Mouse (Mus musculus) intestine, postnatal 0 days (tissue): ENCODE measurements at regions not wholly inside any gene's neighbourhood (a gene's known extent, or its start where the extent isn't known, plus 50 kb on each side); places are given as distances from the start of the nearest gene placed in this dataset.

ENCODE experiments used
- ATAC-seq: fragments of 200-750 bp; cut with Nextera tagmentation; 2 replicates; pipeline ENCODE4 v1.8.0; 2017; ENCODE audit warnings: mild to moderate bottlenecking, moderate TSS enrichment, moderate library complexity
- H3K27ac ChIP-seq: fragments of 300-500 bp; sonication (generic); 2 replicates; pipeline ENCODE4 v1.5.1; 2014; ENCODE audit warnings: mild to moderate bottlenecking, low read depth, low read length, moderate library complexity
- H3K27me3 ChIP-seq: fragments of 300-500 bp; sonication (generic); replicated peaks from 2 replicates; pipeline ENCODE4 v1.6.1; 2014; ENCODE audit warnings: low read length, mixed read lengths; ENCODE audit not compliant: control insufficient read depth, insufficient read depth
- H3K36me3 ChIP-seq: fragments of 300-500 bp; sonication (generic); 2 replicates; pipeline ENCODE4 v1.6.1; 2014; ENCODE audit warnings: mild to moderate bottlenecking, moderate library complexity; ENCODE audit not compliant: control insufficient read depth, insufficient read depth
- H3K4me1 ChIP-seq: fragments of 300-500 bp; sonication (generic); replicated peaks from 2 replicates; pipeline ENCODE4 v1.6.1; 2014; ENCODE audit warnings: antibody characterized with exemption, low read length, mixed read lengths; ENCODE audit not compliant: control insufficient read depth, insufficient read depth
- H3K4me2 ChIP-seq: fragments of 300-500 bp; sonication (generic); replicated peaks from 2 replicates; pipeline ENCODE4 v1.6.1; 2014; ENCODE audit warnings: low read depth, mild to moderate bottlenecking, moderate library complexity
- H3K4me3 ChIP-seq: fragments of 300-500 bp; sonication (generic); 2 replicates; pipeline ENCODE4 v1.5.1; 2014; ENCODE audit warnings: low read depth, low read length
- H3K9ac ChIP-seq: fragments of 300-500 bp; sonication (generic); 2 replicates; pipeline ENCODE4 v1.6.1; 2014; ENCODE audit warnings: mild to moderate bottlenecking, low read depth, low read length
- H3K9me3 ChIP-seq: fragments of 300-500 bp; sonication (generic); 2 replicates; pipeline ENCODE4 v1.6.1; 2016; ENCODE audit warnings: mixed run types; ENCODE audit not compliant: control insufficient read depth
- CTCF ChIP-seq: sonication (generic); IDR thresholded peaks from 2 replicates; pipeline ENCODE4 v1.5.1; 2016; ENCODE audit warnings: low read depth, mild to moderate bottlenecking, control low read depth, antibody characterized with exemption, moderate library complexity
- WGBS: fragments of 180-500 bp; shearing (Covaris S2); extraction: QIAGEN DNeasy Blood & Tissue Kit; methylation state at CpG from one replicate; pipeline ENCODE4 v1.1.7; 2014; 5-methylcytosine and 5-hydroxymethylcytosine counted together

DNA sequence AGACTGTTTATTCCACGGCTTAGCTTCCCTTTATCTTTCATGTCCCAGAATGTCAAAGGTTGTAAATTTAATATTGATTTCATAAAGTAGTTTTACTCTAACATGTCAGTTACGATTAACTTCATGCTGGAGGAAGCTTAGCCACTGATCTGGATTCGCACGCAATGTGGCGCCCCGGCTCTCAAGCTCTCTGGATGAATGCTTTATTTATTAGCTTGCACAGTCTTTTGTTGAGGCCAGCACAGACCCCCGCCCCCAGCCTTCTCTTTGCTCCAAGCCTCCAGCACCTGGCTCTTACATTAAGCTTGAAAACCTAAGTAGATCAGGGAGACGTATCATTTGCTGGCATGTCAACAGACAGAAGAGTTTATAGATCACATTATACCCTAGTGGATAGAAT lies 266.1 kb upstream of the G2e3 start:
- Histone ChIP-seq H3K4me1 (no peaks in the 10 kb centered on the region), H3K9me3 (no peaks in the 10 kb centered on the region), H3K9ac (no peak overlapping the region), H3K4me2 (no peak overlapping the region), H3K36me3 (no peaks in the 10 kb centered on the region), H3K27me3 (no peaks in the 10 kb centered on the region), H3K27ac (no peak overlapping the region), H3K4me3 (no peak overlapping the region)
- no peak for TF ChIP-seq CTCF
- ATAC-seq: no peak
- 58% methylated on average over 8 of the region's 8 CpGs for WGBS

DNA sequence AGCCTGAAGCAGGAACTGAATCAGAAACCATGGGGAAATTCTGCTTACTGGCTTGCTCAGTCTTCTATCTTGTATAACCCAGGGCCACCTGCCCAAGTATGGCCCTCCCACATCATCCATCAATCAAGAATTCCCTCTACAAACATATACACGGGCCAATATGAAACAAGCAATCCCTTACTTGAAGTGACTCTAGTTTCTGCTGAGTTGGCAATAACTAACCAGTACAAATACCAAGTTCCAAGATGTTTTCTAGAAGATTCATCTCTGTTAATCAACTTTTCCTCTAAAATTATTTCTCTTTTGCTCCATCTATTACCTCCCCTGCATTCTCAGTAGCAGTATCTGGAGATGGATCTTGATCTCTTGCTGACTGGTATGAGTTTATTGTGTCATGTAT lies 274.4 kb upstream of the G2e3 start:
- Histone ChIP-seq H3K27ac (no peak overlapping the region), H3K9me3 (no peaks in the 10 kb centered on the region), H3K27me3 (no peaks in the 10 kb centered on the region), H3K4me2 (no peak overlapping the region), H3K4me1 (no peaks in the 10 kb centered on the region), H3K36me3 (no peaks in the 10 kb centered on the region), H3K4me3 (no peak overlapping the region), H3K9ac (no peak overlapping the region)
- WGBS: 42% methylated on average over 1 of the region's 1 CpGs
- no peak for ATAC-seq
- no peak for TF ChIP-seq CTCF

DNA sequence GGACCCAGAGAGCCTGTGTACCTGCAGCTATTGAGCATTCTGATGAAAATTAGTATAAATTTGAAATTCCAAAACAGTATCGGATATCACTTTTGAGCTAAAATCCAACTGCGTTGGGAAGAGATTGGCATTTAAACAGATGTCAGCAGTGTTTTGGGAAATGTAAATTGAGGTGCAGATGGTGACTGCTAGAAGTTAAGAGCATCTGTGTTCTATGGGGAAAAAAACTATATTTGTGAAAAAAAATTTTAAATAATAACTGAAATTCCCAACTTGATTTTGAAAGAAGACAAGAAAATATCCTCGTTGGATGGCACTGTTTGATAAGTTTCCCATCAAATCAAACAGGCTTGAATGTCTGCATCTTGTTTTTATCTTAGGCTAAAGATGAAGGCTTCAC lies 286.9 kb upstream of the G2e3 start:
- no peak for ATAC-seq
- Histone ChIP-seq H3K36me3 (no peaks in the 10 kb centered on the region), H3K4me1 (no peaks in the 10 kb centered on the region), H3K4me3 (no peak overlapping the region), H3K9me3 (no peaks in the 10 kb centered on the region), H3K27me3 (no peaks in the 10 kb centered on the region), H3K9ac (no peak overlapping the region), H3K27ac (no peak overlapping the region), H3K4me2 (no peak overlapping the region)
- no peak for TF ChIP-seq CTCF
- 86% methylated on average over 3 of the region's 3 CpGs for WGBS

DNA sequence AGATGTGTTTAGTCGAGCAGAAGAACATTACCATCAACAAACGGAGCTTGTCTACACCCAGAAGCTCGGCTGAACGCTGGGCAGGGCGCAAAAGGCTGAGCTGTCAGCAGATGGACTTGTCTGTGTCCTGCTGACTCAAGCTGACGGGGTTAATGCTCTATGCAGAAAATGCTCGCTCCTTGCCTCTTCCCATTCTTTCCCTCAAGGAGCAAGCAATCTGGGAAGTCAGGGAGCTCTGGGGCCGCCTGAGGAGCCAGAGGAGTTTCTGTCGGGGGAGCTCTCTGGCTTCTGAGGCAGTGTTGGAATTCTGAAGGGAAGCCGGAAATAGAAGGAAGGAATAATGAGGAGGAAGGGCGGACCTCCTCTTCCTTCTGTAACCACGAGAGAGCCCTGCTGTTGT lies 289.3 kb upstream of the G2e3 start:
- Histone ChIP-seq H3K27ac (no peak overlapping the region), H3K4me1 (no peaks in the 10 kb centered on the region), H3K9ac (no peak overlapping the region), H3K4me2 (peak overlapping the region; percentile 37), H3K9me3 (no peaks in the 10 kb centered on the region), H3K36me3 (no peaks in the 10 kb centered on the region), H3K27me3 (no peaks in the 10 kb centered on the region), H3K4me3 (no peak overlapping the region)
- WGBS: 39% methylated on average over 12 of the region's 12 CpGs
- TF ChIP-seq CTCF: no peak
- no peak for ATAC-seq

DNA sequence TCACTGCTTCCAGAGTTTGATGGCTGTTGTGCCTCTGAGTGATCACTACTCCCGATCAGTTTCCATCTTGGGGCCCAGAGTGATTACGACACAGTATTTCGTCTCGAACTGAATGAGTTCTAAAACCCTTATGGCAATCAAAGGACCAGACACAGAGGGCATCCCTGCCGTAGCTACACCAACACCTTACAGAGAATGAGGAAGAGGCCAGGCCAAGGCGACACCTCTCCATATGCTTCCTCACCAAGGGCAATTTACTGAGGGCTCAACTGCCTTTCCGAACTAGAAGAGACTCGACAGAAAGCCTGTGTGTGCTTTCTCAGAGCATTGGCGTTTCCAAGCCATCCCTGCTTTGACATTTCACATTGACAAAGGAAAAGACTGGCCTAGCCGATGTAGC lies 289.8 kb upstream of the G2e3 start:
- WGBS: 73% methylated on average over 10 of the region's 10 CpGs
- no peak overlapping the region for H3K27ac ChIP-seq
- ATAC-seq: no peak
- H3K27me3 ChIP-seq: no peaks in the 10 kb centered on the region
- H3K9ac ChIP-seq: no peak overlapping the region
- H3K9me3 ChIP-seq: no peaks in the 10 kb centered on the region
- no peak overlapping the region for H3K4me3 ChIP-seq
- no peaks in the 10 kb centered on the region for H3K4me1 ChIP-seq
- no peak overlapping the region for H3K4me2 ChIP-seq
- H3K36me3 ChIP-seq: no peaks in the 10 kb centered on the region
- TF ChIP-seq CTCF: no peak

DNA sequence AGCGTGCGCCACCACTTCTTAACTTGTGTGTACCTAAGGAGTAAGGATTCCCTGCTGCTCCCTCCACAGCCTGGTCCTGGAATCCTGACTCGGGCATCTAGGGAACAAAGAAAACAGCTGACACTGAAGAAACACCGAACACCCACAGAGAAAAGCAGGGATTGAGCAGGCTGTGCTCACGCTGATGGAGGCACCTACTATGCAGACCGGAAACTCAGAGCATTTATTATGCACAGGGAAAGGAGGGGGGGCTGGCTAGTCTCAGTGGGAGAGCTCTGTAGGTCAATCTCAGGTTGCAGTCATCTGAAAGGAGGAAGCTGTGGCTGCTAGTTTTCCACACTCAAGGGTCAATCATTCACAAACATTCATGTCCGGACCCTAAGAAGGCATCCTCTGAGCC lies 300.7 kb upstream of the G2e3 start:
- 78% methylated on average over 7 of the region's 7 CpGs for WGBS
- Histone ChIP-seq H3K4me3 (no peak overlapping the region), H3K9ac (no peak overlapping the region), H3K27ac (no peak overlapping the region), H3K27me3 (no peaks in the 10 kb centered on the region), H3K4me2 (no peak overlapping the region), H3K9me3 (no peaks in the 10 kb centered on the region), H3K36me3 (no peaks in the 10 kb centered on the region), H3K4me1 (no peaks in the 10 kb centered on the region)
- ATAC-seq: no peak
- TF ChIP-seq CTCF: no peak

DNA sequence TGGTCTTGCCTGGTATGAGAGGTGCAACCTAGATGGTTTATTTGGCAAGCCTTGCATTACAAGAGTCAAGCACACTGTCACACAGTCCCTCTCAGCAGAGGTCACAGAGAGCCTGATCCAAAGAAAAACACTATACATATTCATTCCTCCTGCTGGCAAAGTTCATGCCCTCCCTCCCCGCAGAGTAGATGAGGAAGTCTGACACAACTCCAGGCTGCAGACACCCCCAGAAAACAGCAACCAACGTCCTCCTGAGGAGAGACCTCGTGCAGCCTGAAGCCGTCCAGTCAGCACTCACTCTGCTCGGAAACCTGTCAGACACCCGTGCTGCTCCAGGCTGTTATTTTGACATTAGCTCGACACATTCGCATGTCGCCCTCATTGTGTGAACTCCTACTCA lies 302.4 kb upstream of the G2e3 start:
- no peak overlapping the region for H3K9ac ChIP-seq
- H3K36me3 ChIP-seq: no peaks in the 10 kb centered on the region
- H3K4me1 ChIP-seq: no peaks in the 10 kb centered on the region
- no peak overlapping the region for H3K4me2 ChIP-seq
- ATAC-seq: no peak
- H3K27ac ChIP-seq: no peak overlapping the region
- H3K4me3 ChIP-seq: no peak overlapping the region
- no peak for TF ChIP-seq CTCF
- 45% methylated on average over 9 of the region's 9 CpGs for WGBS
- no peaks in the 10 kb centered on the region for H3K9me3 ChIP-seq
- H3K27me3 ChIP-seq: no peaks in the 10 kb centered on the region
